Mouse (Mus musculus) macrophage (primary cell): ENCODE measurements around the gene Gipc1. TPM values are rescaled to one million over a fixed set of nuclear protein-coding genes. Genes with fewer than 3 reads are reported as not detected.

Experiments used
- H3K27ac ChIP-seq: fragments of 350-480 bp; formaldehyde crosslinking; 2 replicates; pipeline ENCODE4 v1.9.0; 2021
- H3K36me3 ChIP-seq: fragments of 350-480 bp; formaldehyde crosslinking; 2 replicates; pipeline ENCODE4 v1.9.0; 2021; ENCODE audit errors: inconsistent target
- H3K4me3 ChIP-seq: fragments of 350-480 bp; formaldehyde crosslinking; 2 replicates; pipeline ENCODE4 v1.9.0; 2021; ENCODE audit errors: inconsistent target
- H3K79me2 ChIP-seq: fragments of 350-480 bp; formaldehyde crosslinking; 2 replicates; pipeline ENCODE4 v1.9.0; 2021; ENCODE audit errors: inconsistent target
- WGBS: methylation state at CpG from one replicate; pipeline ENCODE4 v1.1.7; 2026; ENCODE audit warnings: inconsistent platforms; ENCODE audit not compliant: missing documents; 5-methylcytosine and 5-hydroxymethylcytosine counted together
- polyA plus RNA-seq: library from polyadenylated mRNA; stranded (reverse); fragments of 250-400 nt; gene quantifications from 3 replicates; pipeline ENCODE4 v1.2.4, GENCODE M21; 2018; ENCODE audit warnings: inconsistent platforms

The Gipc1 gene
- polyA plus RNA-seq, 1 experiment from 2014 or later, result 61.6 TPM

DNA sequence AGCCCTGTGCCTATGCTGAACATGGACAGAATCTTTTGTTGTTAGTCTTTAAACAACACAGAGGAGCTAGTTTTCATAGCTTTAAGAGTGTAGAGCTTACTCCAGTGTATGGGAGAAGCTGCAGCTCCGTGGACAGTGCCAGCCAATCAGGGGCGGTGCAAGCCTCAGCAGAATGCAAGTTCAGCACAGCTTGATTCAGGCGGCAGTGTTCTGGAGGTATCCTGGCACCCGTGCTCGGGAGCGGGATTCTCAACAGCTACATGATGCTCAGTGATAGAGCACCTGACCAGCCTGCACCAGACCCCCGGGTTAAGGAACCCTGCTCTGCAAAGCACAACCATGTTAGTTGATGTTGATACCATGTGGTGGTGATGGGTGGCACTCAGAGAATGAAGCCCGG is 8.1 kb downstream of the Gipc1 start:
- 83% methylated on average over 8 of the region's 8 CpGs for WGBS
- Histone ChIP-seq H3K27ac (no peak overlapping the region), H3K4me3 (no peak overlapping the region), H3K36me3 (no peaks in the 10 kb centered on the region), H3K79me2 (peaks cover 36% of the 10 kb centered on the region)

DNA sequence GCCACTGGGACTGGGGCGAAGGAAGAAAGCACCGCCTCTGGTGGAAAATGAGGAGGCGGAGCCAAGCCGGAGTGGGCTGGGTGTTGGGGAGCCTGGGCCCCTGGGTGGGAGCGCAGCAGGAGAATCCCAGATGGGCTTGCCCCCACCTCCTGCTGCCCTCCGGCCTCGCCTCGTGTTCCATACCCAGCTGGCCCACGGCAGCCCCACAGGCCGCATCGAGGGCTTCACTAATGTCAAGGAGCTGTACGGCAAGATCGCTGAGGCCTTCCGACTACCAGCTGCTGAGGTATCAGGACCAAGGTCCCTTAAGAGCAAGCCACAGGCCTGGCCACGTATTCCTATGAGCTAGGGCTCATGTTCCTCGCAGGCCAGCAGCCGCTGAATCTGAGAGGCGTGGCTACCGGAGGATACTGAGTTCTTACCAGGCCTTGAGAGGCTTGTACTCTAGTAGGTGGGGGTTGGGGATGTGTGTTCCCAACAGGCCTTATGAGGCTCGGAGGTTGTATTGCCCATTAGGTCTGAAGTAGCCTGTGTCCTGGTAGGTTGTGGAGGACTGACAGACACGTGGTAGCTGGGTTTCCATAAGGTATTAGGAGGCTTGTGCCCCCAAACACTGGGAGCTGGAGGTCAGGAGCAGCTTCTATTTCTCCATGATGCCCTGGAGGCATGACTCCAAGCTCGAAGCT is 8.7 kb downstream of the Gipc1 start:
- peaks cover 30% of the 10 kb centered on the region for H3K79me2 ChIP-seq
- no peak overlapping the region for H3K4me3 ChIP-seq
- H3K36me3 ChIP-seq, result no peaks in the 10 kb centered on the region
- no peak overlapping the region for H3K27ac ChIP-seq
- 76% methylated on average over 22 of the region's 22 CpGs for WGBS

DNA sequence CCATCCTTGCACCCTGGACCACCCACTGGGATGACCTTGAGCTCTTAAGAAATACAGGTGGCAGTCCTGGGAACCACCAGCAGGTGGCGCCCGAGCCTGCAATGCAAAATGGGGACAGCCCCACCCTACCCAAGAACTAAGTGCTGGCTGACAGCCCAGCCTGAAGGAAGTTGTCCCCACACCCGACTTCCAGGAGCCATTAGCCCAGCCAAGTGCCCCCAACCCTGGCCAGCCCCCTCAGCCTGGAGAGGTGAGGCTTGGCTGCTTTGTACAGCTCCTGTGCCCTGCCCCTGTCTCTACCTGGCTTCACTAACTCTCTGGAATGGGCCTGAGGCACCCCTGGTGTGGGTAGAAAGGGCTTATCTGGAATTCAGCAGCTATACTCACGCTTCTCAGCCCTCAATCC is 9.9 kb downstream of the Gipc1 start:
- Histone ChIP-seq H3K36me3 (no peaks in the 10 kb centered on the region), H3K79me2 (peaks cover 17% of the 10 kb centered on the region; the same call in 1 of the 2 replicates), H3K27ac (no peak overlapping the region), H3K4me3 (no peak overlapping the region)
- WGBS, result 9% methylated on average over 4 of the region's 4 CpGs

DNA sequence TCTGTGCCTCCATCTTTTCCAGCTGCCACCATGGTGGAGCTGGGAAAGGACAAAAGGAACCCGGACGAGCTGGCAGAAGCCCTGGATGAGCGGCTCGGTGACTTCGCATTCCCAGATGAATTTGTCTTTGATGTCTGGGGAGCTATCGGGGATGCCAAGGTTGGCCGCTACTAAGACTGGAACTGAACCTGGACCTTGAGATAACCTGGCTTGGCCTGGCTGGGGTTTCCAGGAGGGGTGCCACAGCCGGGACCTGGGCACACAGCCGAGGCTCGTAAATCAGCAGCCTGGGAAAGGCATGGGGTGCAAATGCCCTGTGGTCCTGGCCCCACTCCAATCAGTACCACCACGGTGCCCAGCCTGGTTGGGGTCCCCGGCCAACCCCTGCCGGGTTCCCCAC is 11.6 kb downstream of the Gipc1 start:
- Histone ChIP-seq H3K4me3 (no peak overlapping the region), H3K27ac (no peak overlapping the region), H3K79me2 (peaks cover under 1% of the 10 kb centered on the region; the same call in 1 of the 2 replicates), H3K36me3 (peaks cover 3% of the 10 kb centered on the region)
- whole genome bisulfite sequencing, result 91% methylated on average over 11 of the region's 13 CpGs

DNA sequence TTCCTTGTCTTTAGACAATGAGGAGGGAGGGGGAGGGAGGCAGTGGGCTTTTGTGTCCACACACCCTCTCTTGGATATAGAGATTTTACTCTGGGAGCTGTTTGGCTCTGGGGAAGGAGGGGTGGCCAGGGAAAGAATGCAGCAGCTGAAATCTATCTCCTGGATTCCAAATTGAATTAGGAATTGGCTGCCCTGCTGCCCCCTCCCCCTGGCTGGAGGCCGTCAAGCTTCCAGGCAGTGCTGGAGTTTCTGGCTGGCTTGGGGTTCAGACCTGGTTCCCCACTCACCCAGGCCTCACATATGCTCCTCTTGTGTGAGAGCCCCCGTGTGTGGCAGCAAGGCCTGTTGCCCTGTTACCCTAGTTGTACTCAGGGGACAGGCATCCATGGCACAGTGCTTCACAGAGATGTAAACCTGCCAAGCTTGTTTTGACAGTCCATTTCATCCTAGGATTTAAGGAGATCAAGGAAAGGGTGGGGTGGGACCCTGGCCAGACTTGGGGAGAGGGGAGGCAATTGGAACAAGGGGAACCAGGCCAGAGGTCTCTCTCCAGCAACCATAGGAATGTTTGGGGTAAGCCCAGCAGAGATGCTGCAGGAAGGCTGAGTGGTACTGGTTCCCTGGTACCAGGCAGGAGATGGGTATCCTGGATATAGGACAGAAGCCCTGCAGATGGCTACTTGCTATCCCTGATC is 12.6 kb downstream of the Gipc1 start:
- H3K36me3 ChIP-seq, result peaks cover 13% of the 10 kb centered on the region
- H3K27ac ChIP-seq, result no peak overlapping the region
- WGBS, result 100% methylated on average over 1 of the region's 2 CpGs
- no peak overlapping the region for H3K4me3 ChIP-seq
- H3K79me2 ChIP-seq, result no peaks in the 10 kb centered on the region

DNA sequence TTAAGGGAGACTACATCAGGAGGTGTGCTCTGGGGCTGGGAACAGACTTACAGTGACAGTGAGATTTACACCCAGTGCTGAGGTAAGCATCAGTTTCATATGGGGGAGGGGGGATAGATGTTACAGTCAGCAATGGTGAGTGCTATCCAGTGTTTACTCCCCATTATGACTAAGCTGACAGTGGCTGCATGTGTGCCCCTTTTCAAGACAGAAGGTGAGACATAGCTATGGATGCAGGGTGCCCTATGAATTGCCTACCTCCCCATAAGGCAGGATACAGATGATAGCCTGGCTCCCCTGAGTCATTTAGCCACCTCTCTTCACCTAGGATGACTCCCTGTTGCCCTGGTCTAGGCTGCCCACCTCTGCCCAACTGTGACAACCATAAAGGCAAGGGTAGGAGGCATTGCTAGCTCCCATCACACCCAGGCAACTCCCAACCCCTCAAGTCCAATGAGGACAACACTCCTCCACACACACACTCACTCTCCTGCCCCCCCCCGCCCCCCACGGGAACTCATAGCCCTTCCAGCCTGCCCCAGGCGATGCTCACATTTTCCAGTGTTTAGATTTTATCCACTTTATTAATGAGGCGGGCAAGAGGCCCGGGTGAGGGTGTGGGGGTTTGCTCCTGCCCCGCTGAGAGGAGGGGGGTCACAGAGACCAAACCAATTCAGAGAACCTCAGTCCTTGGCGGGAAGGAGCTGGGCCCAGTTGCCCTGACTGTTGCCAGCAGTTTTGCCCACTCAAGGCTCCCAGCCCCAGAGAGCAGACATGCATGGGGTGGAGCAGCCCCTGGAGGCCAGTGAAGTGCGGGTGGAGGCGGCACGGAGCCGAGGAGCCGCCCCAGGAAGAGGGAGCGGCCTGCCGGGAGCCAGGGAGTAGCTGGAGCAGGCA is 13.7 kb downstream of the Gipc1 start, which contains the start of gene Ptger1:
Gene Ptger1 (plus strand): TSS at position 710 of the 897 bp plus-strand sequence.
- Histone ChIP-seq H3K79me2 (no peaks in the 10 kb centered on the region), H3K4me3 (no peak within 1 kb of the TSS), H3K27ac (no peak within 1 kb of the TSS), H3K36me3 (peaks cover 25% of the 10 kb centered on the region)
- WGBS, result 46% methylated on average over 14 of the region's 14 CpGs

DNA sequence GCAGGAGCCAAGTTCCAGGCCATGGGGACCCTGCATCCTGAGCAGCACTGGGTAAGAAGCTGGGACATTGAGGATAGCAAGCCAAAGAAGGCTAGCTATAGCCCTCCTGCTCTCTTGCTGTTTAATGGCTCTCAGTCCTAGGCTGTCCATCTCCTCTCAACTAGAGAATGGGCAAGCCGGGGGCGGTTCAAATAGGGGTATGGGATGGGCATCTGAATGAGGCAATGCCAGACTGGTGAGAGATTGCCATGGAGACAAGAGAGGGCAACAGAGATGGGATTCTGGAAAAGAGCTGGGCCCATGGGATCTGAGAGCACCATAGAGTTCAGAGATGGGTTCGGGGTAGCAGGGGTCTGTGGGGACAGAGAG is 14.4 kb downstream of the Gipc1 start:
- Histone ChIP-seq H3K4me3 (no peak overlapping the region), H3K79me2 (no peaks in the 10 kb centered on the region), H3K27ac (no peak overlapping the region), H3K36me3 (peaks cover 31% of the 10 kb centered on the region)
- 100% methylated on average over 3 of the region's 3 CpGs for WGBS

DNA sequence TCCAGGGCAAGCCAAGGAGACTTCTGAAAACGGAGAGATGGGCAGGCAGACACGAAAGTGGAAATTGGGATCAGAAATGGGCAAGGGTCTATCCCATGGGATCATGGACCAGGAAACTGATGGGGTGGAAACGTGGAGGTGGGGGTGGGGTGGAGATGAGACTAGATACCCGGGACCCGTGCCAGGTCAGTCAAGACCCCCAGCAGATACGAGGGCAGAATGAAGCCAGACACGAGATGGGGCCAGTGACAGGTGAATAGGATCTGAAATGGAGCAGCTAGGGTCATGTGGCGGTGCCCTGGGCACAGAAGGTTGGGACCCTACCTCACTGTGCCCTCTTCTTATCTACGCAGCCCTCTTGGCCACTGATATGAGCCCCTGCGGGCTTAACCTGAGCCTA is 15.0 kb downstream of the Gipc1 start:
- peaks cover 38% of the 10 kb centered on the region for H3K36me3 ChIP-seq
- H3K79me2 ChIP-seq, result no peaks in the 10 kb centered on the region
- no peak overlapping the region for H3K27ac ChIP-seq
- WGBS, result 89% methylated on average over 10 of the region's 10 CpGs
- no peak overlapping the region for H3K4me3 ChIP-seq

DNA sequence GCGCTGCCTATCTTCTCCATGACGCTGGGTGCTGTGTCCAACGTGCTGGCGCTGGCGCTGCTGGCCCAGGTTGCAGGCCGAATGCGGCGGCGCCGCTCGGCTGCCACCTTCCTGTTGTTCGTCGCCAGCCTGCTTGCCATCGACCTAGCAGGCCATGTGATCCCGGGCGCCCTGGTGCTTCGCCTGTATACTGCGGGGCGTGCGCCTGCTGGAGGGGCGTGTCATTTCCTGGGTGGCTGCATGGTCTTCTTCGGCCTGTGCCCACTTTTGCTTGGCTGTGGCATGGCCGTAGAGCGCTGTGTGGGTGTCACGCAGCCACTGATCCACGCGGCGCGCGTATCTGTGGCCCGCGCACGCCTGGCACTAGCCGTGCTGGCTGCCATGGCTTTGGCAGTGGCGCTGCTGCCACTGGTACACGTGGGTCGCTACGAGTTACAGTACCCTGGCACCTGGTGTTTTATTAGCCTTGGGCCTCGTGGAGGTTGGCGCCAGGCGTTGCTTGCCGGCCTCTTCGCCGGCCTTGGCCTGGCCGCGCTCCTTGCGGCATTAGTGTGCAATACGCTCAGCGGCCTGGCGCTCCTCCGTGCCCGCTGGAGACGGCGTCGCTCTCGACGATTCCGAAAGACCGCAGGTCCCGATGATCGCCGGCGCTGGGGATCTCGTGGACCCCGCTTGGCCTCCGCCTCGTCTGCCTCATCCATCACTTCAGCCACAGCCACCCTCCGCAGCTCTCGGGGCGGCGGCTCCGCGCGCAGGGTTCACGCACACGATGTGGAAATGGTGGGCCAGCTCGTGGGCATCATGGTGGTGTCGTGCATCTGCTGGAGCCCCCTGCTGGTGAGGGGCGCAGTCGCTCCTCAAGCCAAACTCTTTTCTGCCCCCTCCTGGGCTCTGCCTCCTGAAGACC is 15.8 kb downstream of the Gipc1 start:
- H3K79me2 ChIP-seq, result no peaks in the 10 kb centered on the region
- H3K4me3 ChIP-seq, result no peak overlapping the region
- H3K27ac ChIP-seq, result no peak overlapping the region
- peaks cover 45% of the 10 kb centered on the region for H3K36me3 ChIP-seq
- WGBS, result 62% methylated on average over 55 of the region's 80 CpGs

DNA sequence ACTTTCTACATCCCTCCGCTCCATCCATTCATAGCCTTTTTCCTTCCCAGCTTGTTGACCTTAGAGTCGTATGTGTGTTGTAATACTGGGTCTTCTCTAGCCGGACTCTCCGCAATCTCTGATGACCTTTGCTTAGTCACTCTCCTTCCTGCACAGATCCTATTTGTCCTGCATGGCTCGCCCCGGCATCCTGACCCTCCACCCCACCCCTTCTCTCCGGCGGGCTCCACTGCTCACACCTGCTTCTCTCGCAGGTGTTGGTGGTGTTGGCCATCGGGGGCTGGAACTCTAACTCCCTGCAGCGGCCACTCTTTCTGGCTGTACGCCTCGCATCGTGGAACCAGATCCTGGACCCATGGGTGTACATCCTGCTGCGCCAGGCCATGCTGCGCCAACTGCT is 16.5 kb downstream of the Gipc1 start:
- 90% methylated on average over 16 of the region's 16 CpGs for WGBS
- Histone ChIP-seq H3K79me2 (no peaks in the 10 kb centered on the region), H3K36me3 (peaks cover 53% of the 10 kb centered on the region), H3K27ac (no peak overlapping the region), H3K4me3 (no peak overlapping the region)

DNA sequence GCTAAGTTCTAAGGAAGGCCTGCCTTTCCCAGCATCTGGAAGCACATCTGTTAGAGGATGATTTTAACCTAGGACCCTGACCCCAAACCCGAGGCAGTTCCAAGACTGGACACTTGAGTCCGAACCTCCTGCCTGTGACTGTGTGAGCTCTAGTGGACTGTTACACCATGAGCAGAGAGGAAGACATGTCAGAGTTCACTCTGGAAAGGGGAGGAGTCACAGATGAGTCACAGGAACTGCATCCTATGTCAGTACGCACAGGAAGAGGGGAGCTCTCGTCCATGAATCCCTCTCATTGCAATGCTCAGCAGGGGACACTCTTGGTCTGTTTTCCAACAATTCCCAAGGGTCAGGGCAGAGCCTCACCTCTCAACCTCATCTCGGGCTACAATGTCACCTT is 20.5 kb downstream of the Gipc1 start:
- H3K27ac ChIP-seq, result no peak overlapping the region
- 74% methylated on average over 5 of the region's 5 CpGs for WGBS
- peaks cover 92% of the 10 kb centered on the region for H3K36me3 ChIP-seq
- no peak overlapping the region for H3K4me3 ChIP-seq
- no peaks in the 10 kb centered on the region; the same call in 1 of the 2 replicates for H3K79me2 ChIP-seq

DNA sequence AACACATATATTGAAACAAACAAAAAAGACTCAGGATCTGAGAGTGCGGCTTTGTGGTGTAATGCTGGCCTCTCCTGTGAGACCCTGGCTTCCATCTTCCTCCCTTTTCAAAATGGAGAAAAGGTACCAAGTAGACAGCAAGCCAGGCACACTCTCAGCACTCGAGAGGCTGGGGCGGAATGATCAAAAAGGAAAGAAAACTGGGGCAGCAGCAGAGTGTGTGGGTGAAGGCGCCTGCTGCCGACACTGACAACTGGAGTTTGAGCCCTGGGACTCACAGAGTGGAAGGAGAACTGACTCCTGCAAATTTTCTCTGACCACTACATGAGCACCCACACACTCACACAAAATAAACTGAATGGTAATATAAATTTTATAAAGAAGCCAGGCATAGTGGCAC is 22.0 kb downstream of the Gipc1 start:
- WGBS, result 96% methylated on average over 5 of the region's 5 CpGs
- Histone ChIP-seq H3K4me3 (no peak overlapping the region), H3K27ac (no peak overlapping the region), H3K36me3 (peaks cover 100% of the 10 kb centered on the region), H3K79me2 (peaks cover 5% of the 10 kb centered on the region; the same call in 1 of the 2 replicates)

DNA sequence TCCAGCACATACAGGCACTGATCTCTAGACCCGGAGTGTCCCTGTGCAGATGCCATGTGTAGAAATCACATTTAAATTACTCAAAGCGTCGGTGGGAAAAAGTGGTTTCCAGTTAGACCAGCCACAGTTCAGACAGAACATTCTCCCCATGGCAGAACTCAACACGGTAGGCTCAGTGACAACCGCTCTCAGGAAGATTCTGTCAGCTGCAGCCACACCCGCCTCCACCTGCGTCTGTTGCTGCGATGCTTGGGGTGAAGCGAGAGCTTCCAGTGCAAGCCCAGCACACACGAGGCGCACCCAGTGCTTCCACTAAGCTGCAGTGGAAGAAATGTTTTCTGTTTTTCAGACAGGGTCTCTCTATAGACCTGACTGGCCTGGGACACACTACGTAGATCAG is 27.4 kb downstream of the Gipc1 start:
- 98% methylated on average over 12 of the region's 12 CpGs for WGBS
- Histone ChIP-seq H3K27ac (no peak overlapping the region), H3K36me3 (peaks cover 99% of the 10 kb centered on the region), H3K79me2 (peaks cover 5% of the 10 kb centered on the region; the same call in 1 of the 2 replicates), H3K4me3 (no peak overlapping the region)

DNA sequence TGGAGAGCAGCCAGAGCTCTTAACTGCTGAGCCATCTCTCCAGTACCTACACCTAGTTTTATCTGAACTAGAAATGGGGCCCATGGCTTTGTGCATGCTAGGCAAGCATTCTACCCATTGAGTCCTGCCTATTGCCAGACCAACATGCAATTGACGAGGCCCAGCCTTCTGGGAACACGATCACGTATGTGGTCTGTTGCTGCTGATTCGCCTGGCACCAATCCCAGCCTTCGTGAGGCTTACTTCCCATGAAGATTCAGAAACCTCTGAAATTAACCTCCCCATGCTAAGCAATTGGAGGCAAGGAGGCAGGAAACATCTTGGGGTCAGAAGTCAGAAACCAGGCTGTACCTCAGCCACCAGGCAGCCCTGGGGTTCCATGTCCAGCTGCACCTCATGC is 28.1 kb downstream of the Gipc1 start:
- H3K79me2 ChIP-seq, result peaks cover 8% of the 10 kb centered on the region; the same call in 1 of the 2 replicates
- peaks cover 99% of the 10 kb centered on the region for H3K36me3 ChIP-seq
- H3K4me3 ChIP-seq, result no peak overlapping the region
- 90% methylated on average over 5 of the region's 5 CpGs for WGBS
- H3K27ac ChIP-seq, result no peak overlapping the region
